Mouse (Mus musculus): ENCODE data around the gene Scgb1c1. TPM values are rescaled to one million over a fixed set of nuclear protein-coding genes. Genes with fewer than 3 reads are reported as not detected.

Gene Scgb1c1
- polyA plus RNA-seq, 1 experiment, result not detected

- H3K4me3 ChIP-seq (replicated peaks), result no peak overlapping the region
- TF ChIP-seq TAL1 (IDR thresholded peaks at IDR 0.05; ENCODE audit: low read length) (no peak), GATA1 (IDR thresholded peaks at IDR 0.05; ENCODE audit: low read length) (no peak)
- no peaks in the 10 kb centered on the region for H3K4me1 ChIP-seq (ENCODE audit: control insufficient read depth)
- peaks cover 87% of the 10 kb centered on the region for H3K36me3 ChIP-seq (ENCODE audit: control insufficient read depth)
- H3K27me3 ChIP-seq (ENCODE audit: control insufficient read depth), result no peaks in the 10 kb centered on the region
- no peaks in the 10 kb centered on the region for H3K9me3 ChIP-seq (ENCODE audit: control insufficient read depth, low read length)
Observed at GRCm38 (mm10) chr7:140894031-140894430, 48.7 kb downstream of the Scgb1c1 start.

- Histone ChIP-seq H3K4me1 (ENCODE audit: control insufficient read depth) (no peaks in the 10 kb centered on the region), H3K9me3 (ENCODE audit: control insufficient read depth, low read length) (no peaks in the 10 kb centered on the region), H3K4me3 (replicated peaks) (no peak overlapping the region), H3K27me3 (ENCODE audit: control insufficient read depth) (no peaks in the 10 kb centered on the region), H3K36me3 (ENCODE audit: control insufficient read depth) (peaks cover 87% of the 10 kb centered on the region)
- TF ChIP-seq GATA1 (IDR thresholded peaks at IDR 0.05; ENCODE audit: low read length), result no peak
- no peak for TF ChIP-seq TAL1 (IDR thresholded peaks at IDR 0.05; ENCODE audit: low read length)
Observed at GRCm38 (mm10) chr7:140894611-140895010, 49.3 kb downstream of the Scgb1c1 start.

Other genes starting within 250 kb of the Scgb1c1 start
- not detected in 2 replicates for gene Olfr46, start 244.3 kb upstream of the Scgb1c1 start, polyA plus RNA-seq (2012)
- not detected in 2 replicates for gene Olfr61, start 216.6 kb upstream of the Scgb1c1 start, polyA plus RNA-seq (2012)
- not detected in 2 replicates for gene Olfr53, start 199.1 kb upstream of the Scgb1c1 start, polyA plus RNA-seq (2012)
- gene Olfr539, start 185.6 kb upstream of the Scgb1c1 start, polyA plus RNA-seq (2012), result 0.01 TPM in 1 of 2 replicates, not detected in the other
- 0.01 TPM in 1 of 2 replicates, not detected in the other for gene Olfr45, start 163.6 kb upstream of the Scgb1c1 start, polyA plus RNA-seq (2012)
- not detected in 2 replicates for gene Olfr541, start 148.3 kb upstream of the Scgb1c1 start, polyA plus RNA-seq (2012)
- gene Cyp2e1, start 81.8 kb upstream of the Scgb1c1 start, polyA plus RNA-seq (2012), result not detected in 2 replicates
- 0.05 TPM in 1 of 2 replicates, not detected in the other for gene Syce1, start 57.7 kb upstream of the Scgb1c1 start, polyA plus RNA-seq (2012)
- not detected in 2 replicates for gene Zfp941, start 23.4 kb upstream of the Scgb1c1 start, polyA plus RNA-seq (2012)
- 0.06 TPM in 1 of 2 replicates, not detected in the other for gene Urah, start 10.5 kb upstream of the Scgb1c1 start, polyA plus RNA-seq (2012)
- not detected in 2 replicates for gene Odf3, start 2.3 kb downstream of the Scgb1c1 start, polyA plus RNA-seq (2012)
- gene Gm45785, start 10.8 kb downstream of the Scgb1c1 start, polyA plus RNA-seq (2012), result not detected in 2 replicates
- gene Ric8a, start 11.4 kb downstream of the Scgb1c1 start, polyA plus RNA-seq (2012), result 2.1 and 2.7 TPM in 2 replicates
- gene Bet1l, start 12.0 kb downstream of the Scgb1c1 start, polyA plus RNA-seq (2012), result 0.95 and 1.2 TPM in 2 replicates
- gene Psmd13, start 36.4 kb downstream of the Scgb1c1 start, polyA plus RNA-seq (2012), result 13.2 and 18.4 TPM in 2 replicates
- 1.8 and 1.9 TPM in 2 replicates for gene Sirt3, start 36.8 kb downstream of the Scgb1c1 start, polyA plus RNA-seq (2012)
- gene Cox8b, start 54.9 kb downstream of the Scgb1c1 start, polyA plus RNA-seq (2012), result not detected in 2 replicates
- not detected in 2 replicates for gene Nlrp6, start 75.4 kb downstream of the Scgb1c1 start, polyA plus RNA-seq (2012)
- 0.05 and 0.32 TPM in 2 replicates for gene Pgghg, start 95.8 kb downstream of the Scgb1c1 start, polyA plus RNA-seq (2012)
- not detected in 2 replicates for gene Ifitm5, start 104.7 kb downstream of the Scgb1c1 start, polyA plus RNA-seq (2012)
- gene Gm45717, start 110.4 kb downstream of the Scgb1c1 start, polyA plus RNA-seq (2012), result not detected in 2 replicates
- gene Ifitm2, start 110.4 kb downstream of the Scgb1c1 start, polyA plus RNA-seq (2012), result 3.3 and 3.7 TPM in 2 replicates
- gene Ifitm1, start 121.7 kb downstream of the Scgb1c1 start, polyA plus RNA-seq (2012), result 0.05 and 0.47 TPM in 2 replicates
- gene Ifitm3, start 165.2 kb downstream of the Scgb1c1 start, polyA plus RNA-seq (2012), result 0.26 and 0.29 TPM in 2 replicates
- gene Ifitm6, start 172.4 kb downstream of the Scgb1c1 start, polyA plus RNA-seq (2012), result not detected in 2 replicates
- not detected in 2 replicates for gene Gm17387, start 183.6 kb downstream of the Scgb1c1 start, polyA plus RNA-seq (2012)
- 0.03 and 0.15 TPM in 2 replicates for gene B4galnt4, start 215.6 kb downstream of the Scgb1c1 start, polyA plus RNA-seq (2012)
- gene Pkp3, start 232.7 kb downstream of the Scgb1c1 start, polyA plus RNA-seq (2012), result 0.03 and 0.05 TPM in 2 replicates